Mouse (Mus musculus) hindlimb bud, embryonic 11.5 days (tissue): ENCODE measurements around the gene Tnfaip8l2.
A peak's percentile ranks its signal among the peaks of the same experiment; 100 is the strongest.
"Not testable (repeated sequence)": the region's sequence is repeated elsewhere in the genome, so short reads cannot be mapped to it uniquely, and the experiment has no call there.

Experiments used
- DNase-seq: peaks from one replicate; pipeline ENCODE4 v3.0.0-alpha.2; 2012; ENCODE audit warnings: low read depth, low spot score; ENCODE audit errors: extremely low spot score

The Tnfaip8l2 gene

DNA sequence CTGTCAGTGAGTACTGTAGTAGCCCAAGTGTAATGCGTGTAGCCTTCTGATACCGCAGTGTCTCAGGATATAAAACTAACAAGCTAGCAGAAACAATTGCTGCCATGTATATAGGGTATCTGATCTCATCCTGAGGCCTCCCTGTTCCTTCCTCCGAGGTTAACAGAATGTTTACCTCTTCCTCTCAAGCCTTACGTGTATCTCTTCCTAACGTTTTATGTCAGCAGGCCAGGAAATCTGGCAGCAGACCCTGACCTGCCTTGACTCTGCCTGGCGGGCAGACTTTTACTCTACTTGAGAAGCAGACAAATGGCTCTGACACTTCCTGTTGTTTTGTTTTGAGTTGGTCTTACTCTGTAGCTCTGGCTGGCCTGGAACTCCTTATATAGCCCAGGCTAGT lies 20.6 kb downstream of the Tnfaip8l2 start:
- no peak for DNase-seq

DNA sequence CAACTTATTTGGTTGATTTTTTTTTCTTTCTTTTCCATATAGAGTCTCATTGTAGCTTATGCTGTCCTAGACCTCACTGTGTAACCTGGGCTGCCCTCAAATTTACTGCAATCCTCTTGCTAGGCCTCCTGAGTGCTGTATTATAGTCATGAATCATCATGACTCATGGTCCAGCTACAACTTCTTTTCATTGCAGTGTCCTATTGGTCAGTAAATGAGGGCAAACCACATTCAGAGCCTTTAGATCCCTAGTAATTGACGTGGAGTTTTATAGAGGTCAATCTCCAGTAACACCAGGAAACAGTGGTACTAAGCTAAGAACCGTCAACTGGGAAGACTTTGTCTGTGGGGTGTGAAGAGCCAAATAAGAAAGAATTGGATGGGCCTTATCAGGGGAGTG lies 24.4 kb downstream of the Tnfaip8l2 start:
- no peak for DNase-seq

DNA sequence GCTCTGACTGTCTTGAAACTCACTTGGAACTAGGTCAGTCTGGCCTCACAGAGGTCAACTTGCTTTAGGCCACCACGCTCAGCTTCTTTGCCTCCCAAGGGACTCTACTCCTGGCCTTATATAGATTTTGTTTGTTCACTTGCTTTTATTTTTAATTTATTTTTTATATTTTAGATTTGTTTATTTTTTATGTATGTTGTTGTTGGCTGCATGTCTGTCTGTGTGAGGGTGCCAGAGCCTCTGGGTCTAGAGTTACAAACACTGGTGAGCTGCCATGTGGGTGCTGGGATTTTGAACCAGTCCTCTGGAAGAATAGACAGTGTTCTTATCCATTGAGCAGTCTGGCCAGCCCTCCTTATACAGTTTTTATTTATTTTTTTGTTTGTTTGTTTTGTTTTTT lies 29.4 kb downstream of the Tnfaip8l2 start:
- DNase-seq = no peak

DNA sequence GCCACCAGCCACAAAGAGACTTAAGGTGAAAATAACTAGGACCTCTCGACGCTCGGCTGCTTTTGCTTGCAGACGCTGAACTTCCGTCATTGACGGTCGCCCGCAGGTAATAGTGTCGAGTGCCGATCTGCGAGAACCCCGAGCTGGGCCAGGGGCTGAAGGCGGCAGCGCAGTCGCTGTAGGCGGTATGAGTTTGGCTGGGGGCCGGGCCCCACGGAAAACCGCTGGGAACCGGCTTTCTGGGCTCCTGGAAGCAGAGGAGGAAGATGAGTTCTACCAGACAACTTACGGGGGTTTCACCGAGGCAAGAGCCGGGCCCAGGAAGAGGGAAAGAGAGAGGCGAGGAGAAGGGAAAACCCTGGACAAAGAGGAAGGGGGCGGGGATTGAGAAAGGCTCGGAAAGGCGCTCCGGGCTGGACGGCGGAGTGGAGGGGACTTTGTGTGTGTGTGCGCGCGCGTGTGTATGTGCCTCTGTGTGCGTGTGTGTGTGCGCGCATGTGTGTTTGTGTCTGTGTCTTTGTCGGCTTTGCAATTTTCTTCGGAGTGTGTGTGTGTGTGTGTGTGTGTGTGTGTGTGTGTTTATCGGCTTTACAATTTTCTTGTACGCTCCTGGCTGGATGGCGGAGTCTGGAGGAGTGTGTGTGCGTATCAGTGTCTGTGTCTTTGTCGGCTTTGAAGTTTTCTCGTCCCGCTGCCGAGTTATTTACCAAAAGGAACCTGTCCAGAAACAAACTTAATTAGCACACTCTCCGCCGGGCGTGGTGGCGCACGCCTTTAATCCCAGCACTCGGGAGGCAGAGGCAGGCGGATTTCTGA lies 31.0 kb downstream of the Tnfaip8l2 start, which contains the start of gene Vps72:
TSS of gene Vps72 (plus strand) at position 112 of the 816 bp plus-strand sequence.
- peak; percentile 78 for DNase-seq

DNA sequence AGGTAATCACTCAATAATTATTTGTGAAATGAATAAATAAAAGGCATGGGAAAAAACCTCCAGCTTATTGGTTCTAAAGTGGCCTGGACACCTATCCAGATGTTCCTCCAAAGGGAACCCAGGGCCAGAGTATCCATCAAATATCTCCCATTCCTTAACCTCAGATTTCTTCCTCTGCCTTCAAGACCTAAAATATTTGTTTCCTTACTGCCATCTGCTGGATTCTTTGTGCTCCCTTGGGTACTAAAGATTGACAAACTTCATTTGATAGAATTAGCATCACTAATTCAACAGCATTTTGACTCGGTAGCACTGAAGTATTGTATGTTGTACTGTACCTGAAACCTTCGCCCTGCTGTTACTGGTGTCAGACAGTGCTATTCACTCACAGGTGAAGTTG lies 34.3 kb downstream of the Tnfaip8l2 start:
- DNase-seq = no peak

DNA sequence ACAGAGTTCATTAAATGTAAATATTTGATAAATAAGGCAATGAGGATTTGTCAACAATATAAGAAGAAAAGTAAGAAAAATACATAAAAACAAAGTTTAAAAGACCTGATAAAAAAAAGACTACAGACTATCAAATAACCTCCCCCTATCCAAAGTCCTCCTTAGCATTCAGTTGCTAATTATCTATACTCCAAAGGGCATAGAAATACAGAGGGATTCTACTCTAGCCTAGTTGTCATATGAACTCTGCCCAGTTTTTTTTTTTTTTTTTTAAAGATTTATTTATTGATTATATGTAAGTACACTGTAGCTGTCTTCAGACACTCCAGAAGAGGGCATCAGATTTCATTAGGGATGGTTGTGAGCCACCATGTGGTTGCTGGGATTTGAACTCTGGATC lies 34.9 kb downstream of the Tnfaip8l2 start:
- DNase-seq = not testable (repeated sequence)

DNA sequence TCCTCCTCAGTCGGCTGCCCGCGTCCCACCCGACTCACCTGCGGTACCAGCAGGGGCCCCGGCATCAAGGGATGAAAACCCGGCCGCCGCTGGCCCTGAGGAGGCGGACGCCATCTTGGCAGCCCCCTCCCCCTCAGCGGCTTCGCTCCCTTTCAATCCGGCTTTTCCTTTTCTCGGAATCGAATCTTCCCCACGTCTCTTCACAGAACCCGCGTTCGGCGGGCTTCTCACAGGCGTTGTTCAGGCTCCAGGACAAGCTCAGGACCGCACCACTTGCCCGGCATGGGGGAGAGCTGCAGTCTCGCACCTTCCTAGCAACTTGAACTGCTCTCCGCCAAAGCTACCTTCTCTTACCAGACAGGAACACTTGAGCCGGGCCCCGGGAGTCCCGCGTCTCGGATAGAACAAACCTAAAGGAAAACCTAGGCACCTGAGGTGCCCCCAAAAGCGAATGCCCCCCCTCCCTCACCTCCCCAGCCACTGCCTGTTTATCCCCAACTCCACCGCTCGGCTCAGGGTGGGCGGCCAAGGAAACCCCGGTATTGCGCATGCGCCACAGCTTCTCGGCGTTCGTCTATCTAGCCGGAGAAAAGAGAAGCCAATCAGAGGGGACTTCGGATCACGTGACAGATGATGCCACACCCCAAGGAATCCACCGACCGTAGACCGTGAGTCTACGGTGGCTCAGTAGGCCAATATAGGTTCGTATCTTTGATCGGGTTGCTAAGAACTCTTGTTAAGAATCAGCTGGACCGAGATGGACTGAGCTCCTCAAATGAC lies 35.6 kb downstream of the Tnfaip8l2 start, which contains the start of gene Pip5k1a:
TSS of gene Pip5k1a (minus strand) at position 593 of the 780 bp plus-strand sequence.
- peak; percentile 100 for DNase-seq

DNA sequence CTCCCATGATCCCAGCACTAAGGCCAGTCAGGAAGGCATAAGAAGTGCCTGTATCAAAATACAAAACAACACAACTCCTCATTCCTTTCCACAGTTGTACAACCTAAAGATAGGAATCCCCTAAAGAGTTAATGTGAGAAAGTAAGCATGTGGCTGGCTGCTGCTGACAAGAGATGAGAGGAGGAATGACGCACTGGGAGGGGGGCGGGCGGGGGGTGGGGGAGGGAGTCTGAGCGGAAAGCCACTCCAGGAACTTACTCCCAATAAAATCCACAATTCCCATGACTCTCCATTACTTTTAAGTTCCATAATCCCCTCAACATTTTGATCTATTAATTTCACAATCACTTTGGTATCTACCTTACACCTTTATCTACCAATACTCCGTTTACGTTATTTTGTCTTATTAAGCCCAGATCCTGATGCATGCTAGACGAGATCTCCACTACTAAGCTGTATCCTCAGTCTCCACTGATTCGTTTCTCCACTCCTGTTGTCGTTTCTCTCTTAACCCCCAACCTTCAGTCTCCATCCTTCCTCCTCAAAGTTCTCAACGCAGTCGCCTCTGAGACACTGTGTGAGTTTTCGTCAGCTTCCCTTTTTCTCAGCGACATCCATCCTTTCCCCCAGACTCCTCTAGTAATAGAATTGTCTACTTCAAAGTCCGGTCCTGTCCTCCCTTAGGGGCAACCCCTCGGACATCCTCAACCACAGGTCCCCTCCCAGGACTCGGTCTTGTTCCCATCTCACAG lies 36.4 kb downstream of the Tnfaip8l2 start:
- no peak for DNase-seq

DNA sequence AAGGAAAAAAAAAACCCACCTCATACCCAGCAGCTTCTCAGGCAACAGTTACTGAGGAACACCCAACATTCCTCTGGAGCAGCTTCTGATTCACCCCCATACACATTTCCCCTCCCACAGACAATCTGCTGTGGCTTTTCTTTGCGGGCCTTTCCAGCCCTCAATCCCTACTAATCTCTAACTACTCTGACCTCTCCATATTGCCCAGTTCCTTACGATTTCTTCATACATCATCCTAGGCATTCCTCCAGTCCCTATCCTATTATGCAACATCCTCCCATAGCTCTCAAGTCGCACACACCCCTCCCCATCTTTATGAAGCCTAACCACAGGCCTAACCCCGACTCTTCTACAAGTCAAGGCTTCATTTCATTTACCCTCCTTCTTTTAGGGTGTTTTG lies 37.0 kb downstream of the Tnfaip8l2 start:
- DNase-seq = no peak

DNA sequence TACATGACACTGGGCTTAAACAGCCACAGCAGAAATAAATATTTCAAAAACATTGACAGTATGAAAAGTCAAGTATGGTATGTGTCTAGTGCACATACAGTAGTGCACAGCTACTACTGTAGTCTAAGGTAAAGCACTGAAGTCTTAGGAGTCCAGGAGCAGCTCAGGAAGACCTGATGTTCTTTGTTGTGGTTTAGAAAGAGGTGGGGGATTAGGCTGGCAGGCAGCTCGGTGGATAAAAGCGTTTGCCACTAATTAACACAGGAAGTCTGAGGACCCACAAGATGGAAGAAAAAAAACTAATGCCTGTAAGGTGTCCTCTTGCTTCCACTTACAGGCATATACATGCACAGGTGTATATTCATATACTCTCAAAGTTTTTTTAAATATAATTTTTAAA lies 41.3 kb downstream of the Tnfaip8l2 start:
- no peak for DNase-seq
